Mouse (Mus musculus): ENCODE results near the gene Atp2b1. TPM values are rescaled to one million over a fixed set of nuclear protein-coding genes. Genes with fewer than 3 reads are reported as not detected.
"Not testable (repeated sequence)": the region's sequence is repeated elsewhere in the genome, so short reads cannot be mapped to it uniquely, and the experiment has no call there.

Atp2b1 gene
- polyA plus RNA-seq, 1 experiment from 2014 or later, result 202 TPM

DNA sequence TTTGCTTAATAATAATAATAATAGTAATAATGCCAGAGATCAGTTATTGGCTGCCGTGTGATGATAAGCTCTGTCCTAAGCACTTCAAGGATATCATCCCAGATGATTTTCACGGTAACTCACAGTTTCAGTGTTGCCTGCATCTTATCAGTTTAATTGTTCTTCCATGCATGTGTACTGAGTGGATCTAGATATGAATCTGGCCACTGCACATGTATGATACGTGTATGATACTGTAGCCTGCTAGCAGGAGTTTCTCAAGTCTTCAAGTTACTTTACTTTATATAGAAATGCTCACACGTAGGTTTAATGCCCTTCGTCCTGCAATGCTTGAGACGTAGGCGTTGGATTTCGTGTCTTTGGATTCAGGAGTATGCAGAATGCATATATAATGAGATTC, 65.7 kb downstream of the Atp2b1 start:
- Histone ChIP-seq H3K4me2 (ENCODE audit: low read depth, low read length) (no peak overlapping the region), H3K36me3 (ENCODE audit: control insufficient read depth, insufficient read depth, low read length) (0 out of 2 replicates have a peak, but pooled peaks cover 4% of the 10 kb centered on the region), H3K27ac (ENCODE audit: low read length) (no peak overlapping the region), H3K4me1 (replicated peaks; ENCODE audit: control insufficient read depth, insufficient read depth, low read length) (peaks cover 21% of the 10 kb centered on the region), H3K27me3 (ENCODE audit: control insufficient read depth, insufficient read depth, low read depth, low read length) (no peaks in the 10 kb centered on the region), H3K4me3 (ENCODE audit: low read length) (no peak overlapping the region), H3K9me3 (ENCODE audit: control insufficient read depth, low read length) (no peaks in the 10 kb centered on the region), H3K9ac (ENCODE audit: low read length) (no peak overlapping the region)
- WGBS, result 75% methylated on average over 8 of the region's 8 CpGs
- no peak for ATAC-seq (ENCODE audit: low read depth)

DNA sequence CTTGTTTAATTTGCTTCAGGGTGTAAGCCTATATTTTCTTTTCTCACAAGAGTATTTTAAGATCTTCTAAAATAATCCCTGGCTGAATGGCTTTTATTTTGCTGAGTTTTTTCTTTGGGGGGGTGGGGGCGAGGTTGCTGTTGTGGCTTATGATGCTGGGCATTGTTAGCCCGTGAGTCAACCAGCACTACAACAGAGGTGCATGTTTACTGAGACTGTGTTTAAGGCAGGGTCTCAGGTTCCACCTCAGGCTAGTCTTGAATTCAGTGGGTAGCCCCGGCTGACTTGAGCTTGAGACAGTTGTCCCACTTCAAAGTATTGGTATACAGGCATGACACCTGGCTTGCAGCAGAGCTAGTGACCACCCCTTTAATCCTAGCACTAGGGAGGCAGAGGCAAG, 77.8 kb downstream of the Atp2b1 start:
- Histone ChIP-seq H3K4me2 (ENCODE audit: low read depth, low read length) (no peak overlapping the region), H3K9ac (ENCODE audit: low read length) (no peak overlapping the region), H3K27ac (ENCODE audit: low read length) (no peak overlapping the region), H3K4me1 (replicated peaks; ENCODE audit: control insufficient read depth, insufficient read depth, low read length) (no peaks in the 10 kb centered on the region), H3K27me3 (ENCODE audit: control insufficient read depth, insufficient read depth, low read depth, low read length) (no peaks in the 10 kb centered on the region), H3K4me3 (ENCODE audit: low read length) (no peak overlapping the region), H3K9me3 (ENCODE audit: control insufficient read depth, low read length) (no peaks in the 10 kb centered on the region), H3K36me3 (ENCODE audit: control insufficient read depth, insufficient read depth, low read length) (peaks cover 37% of the 10 kb centered on the region)
- no peak for ATAC-seq (ENCODE audit: low read depth)
- 76% methylated on average over 3 of the region's 3 CpGs for WGBS

DNA sequence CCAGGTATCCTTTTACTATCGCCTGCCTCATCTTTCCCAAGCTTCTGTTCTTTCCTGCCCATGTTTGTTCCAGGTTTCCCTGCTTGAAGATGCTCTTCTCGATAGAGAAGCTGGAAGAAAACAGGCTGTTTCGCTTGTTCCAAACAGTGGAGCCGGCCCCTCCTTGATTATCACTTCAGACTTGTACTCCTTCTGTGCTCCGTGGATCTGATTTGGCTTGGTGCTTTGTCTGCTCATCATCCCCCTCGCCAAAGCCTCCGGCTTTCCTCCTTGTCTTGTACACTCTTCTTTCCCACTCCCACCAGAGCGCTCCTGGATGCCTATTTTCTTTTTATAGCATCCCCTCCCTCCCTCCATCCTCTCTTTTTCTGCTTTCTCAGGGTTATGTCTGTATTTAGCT, 79.0 kb downstream of the Atp2b1 start:
- Histone ChIP-seq H3K4me1 (replicated peaks; ENCODE audit: control insufficient read depth, insufficient read depth, low read length) (no peaks in the 10 kb centered on the region), H3K27ac (ENCODE audit: low read length) (no peak overlapping the region), H3K4me3 (ENCODE audit: low read length) (no peak overlapping the region), H3K9me3 (ENCODE audit: control insufficient read depth, low read length) (no peaks in the 10 kb centered on the region), H3K4me2 (ENCODE audit: low read depth, low read length) (no peak overlapping the region), H3K9ac (ENCODE audit: low read length) (no peak overlapping the region), H3K36me3 (ENCODE audit: control insufficient read depth, insufficient read depth, low read length) (peaks cover 35% of the 10 kb centered on the region), H3K27me3 (ENCODE audit: control insufficient read depth, insufficient read depth, low read depth, low read length) (no peaks in the 10 kb centered on the region)
- WGBS, result 90% methylated on average over 8 of the region's 8 CpGs
- ATAC-seq (ENCODE audit: low read depth), result no peak

DNA sequence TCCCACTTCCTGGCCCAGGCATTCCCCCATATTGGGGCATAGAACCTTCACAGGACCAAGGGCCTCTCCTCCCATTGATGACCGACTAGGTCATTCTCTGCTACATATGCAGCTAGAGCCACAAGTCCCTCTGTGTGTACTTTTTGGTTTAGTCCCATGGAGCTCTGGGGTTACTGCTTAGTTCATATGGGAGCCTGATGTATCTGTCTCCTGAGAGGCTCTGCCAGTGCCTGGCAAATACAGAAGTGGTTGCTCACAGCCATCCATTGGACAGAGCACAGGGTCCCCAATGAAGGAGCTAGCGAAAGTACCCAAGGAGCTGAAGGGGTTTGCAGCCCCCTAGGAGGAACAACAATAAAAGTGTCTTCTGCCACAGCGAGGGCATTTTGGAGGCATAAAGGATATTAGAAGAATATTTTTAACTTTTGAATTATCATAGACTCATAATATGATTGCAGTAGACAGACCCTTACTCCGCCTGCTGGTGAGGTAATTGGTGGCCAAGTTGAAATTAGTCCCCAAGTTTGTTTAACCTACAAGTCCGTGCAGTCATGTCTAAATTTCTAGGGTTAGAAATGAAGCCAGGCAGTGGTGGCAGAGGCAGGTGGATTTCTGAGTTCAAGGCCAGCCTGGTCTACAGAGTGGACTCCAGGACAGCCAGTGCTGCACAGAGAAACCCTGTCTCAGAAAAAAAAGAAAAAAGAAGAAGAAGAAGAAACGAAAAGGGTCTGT, 81.0 kb downstream of the Atp2b1 start:
- H3K36me3 ChIP-seq (ENCODE audit: control insufficient read depth, insufficient read depth, low read length), result peaks cover 36% of the 10 kb centered on the region
- H3K27me3 ChIP-seq (ENCODE audit: control insufficient read depth, insufficient read depth, low read depth, low read length); ATAC-seq (ENCODE audit: low read depth); H3K4me3 ChIP-seq (ENCODE audit: low read length); H3K9ac ChIP-seq (ENCODE audit: low read length); H3K4me1 ChIP-seq (replicated peaks; ENCODE audit: control insufficient read depth, insufficient read depth, low read length); H3K27ac ChIP-seq (ENCODE audit: low read length); H3K9me3 ChIP-seq (ENCODE audit: control insufficient read depth, low read length); H3K4me2 ChIP-seq (ENCODE audit: low read depth, low read length): not testable (repeated sequence)
- 86% methylated on average over 6 of the region's 6 CpGs for WGBS

DNA sequence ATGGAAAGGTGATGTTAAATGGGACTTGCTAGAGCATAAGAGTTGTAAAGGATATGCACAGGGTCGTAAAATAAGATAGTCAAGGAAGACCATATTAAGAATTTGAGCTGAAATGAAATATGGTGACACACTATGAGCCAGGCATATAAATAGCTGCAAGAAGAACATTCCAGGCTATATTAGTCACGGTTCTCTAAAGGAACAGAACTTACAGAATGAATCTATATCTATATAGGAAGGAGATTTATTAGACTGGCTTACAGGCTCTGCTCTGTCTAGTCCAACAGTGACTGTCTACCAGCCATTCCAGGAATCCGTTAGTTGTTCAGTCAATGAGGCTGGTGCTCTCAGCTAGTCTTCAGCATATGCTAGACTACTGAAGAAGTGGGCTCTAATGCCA, 90.7 kb downstream of the Atp2b1 start:
- Histone ChIP-seq H3K9ac (ENCODE audit: low read length) (no peak overlapping the region), H3K36me3 (ENCODE audit: control insufficient read depth, insufficient read depth, low read length) (peaks cover 48% of the 10 kb centered on the region), H3K4me3 (ENCODE audit: low read length) (no peak overlapping the region), H3K4me1 (replicated peaks; ENCODE audit: control insufficient read depth, insufficient read depth, low read length) (no peaks in the 10 kb centered on the region), H3K4me2 (ENCODE audit: low read depth, low read length) (no peak overlapping the region), H3K27ac (ENCODE audit: low read length) (no peak overlapping the region), H3K9me3 (ENCODE audit: control insufficient read depth, low read length) (no peaks in the 10 kb centered on the region), H3K27me3 (ENCODE audit: control insufficient read depth, insufficient read depth, low read depth, low read length) (no peaks in the 10 kb centered on the region)
- ATAC-seq (ENCODE audit: low read depth), result no peak
- WGBS, result 93% methylated on average over 3 of the region's 3 CpGs

DNA sequence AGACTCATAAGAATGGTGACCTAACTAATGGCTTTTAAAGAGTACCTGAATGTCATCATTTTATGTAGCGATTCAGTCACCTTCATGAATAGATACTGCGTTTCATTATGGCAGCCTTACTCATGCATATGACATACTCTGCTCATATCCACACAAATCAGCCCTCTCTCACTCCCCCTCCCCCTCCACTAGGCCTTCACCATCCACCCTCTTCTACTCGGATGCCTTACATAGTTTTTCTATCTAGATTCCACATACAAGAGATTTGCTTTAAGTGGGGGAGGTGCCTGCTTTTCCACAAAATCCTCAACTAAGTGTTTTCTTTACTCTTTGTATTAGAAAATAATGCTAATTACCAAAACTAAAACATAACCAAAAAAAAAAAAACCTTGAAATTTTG, 96.9 kb downstream of the Atp2b1 start:
- no peak overlapping the region for H3K27ac ChIP-seq (ENCODE audit: low read length)
- no peak overlapping the region for H3K4me2 ChIP-seq (ENCODE audit: low read depth, low read length)
- WGBS, result 44% methylated on average over 3 of the region's 3 CpGs
- H3K4me3 ChIP-seq (ENCODE audit: low read length), result no peak overlapping the region
- H3K9me3 ChIP-seq (ENCODE audit: control insufficient read depth, low read length), result no peaks in the 10 kb centered on the region
- H3K9ac ChIP-seq (ENCODE audit: low read length), result no peak overlapping the region
- peak; percentile 57 for ATAC-seq (ENCODE audit: low read depth)
- H3K27me3 ChIP-seq (ENCODE audit: control insufficient read depth, insufficient read depth, low read depth, low read length), result no peaks in the 10 kb centered on the region
- peaks cover 31% of the 10 kb centered on the region for H3K36me3 ChIP-seq (ENCODE audit: control insufficient read depth, insufficient read depth, low read length)
- no peaks in the 10 kb centered on the region for H3K4me1 ChIP-seq (replicated peaks; ENCODE audit: control insufficient read depth, insufficient read depth, low read length)

DNA sequence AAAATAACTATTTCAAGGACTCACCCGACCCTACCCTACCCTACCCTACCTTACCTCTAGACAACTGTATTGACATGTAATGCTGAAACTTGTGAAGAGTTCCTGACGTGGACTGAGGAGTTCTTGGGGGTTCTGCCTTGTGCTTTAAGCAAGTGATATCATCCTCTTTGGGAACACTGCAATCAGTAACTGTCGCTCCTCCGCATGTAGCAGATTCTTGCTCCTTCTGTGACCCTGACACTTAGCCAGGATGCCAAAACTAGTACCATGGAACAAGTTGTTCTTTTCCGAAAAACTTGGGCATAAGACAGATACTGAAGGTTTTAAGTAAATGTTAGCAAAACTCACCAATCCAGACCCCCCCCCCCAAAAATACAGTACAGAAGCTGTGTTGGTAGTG, 97.9 kb downstream of the Atp2b1 start:
- Histone ChIP-seq H3K27ac (ENCODE audit: low read length) (no peak overlapping the region; the same call in 1 of the 2 replicates), H3K27me3 (ENCODE audit: control insufficient read depth, insufficient read depth, low read depth, low read length) (no peaks in the 10 kb centered on the region), H3K4me2 (ENCODE audit: low read depth, low read length) (no peak overlapping the region), H3K9ac (ENCODE audit: low read length) (no peak overlapping the region), H3K4me3 (ENCODE audit: low read length) (no peak overlapping the region), H3K36me3 (ENCODE audit: control insufficient read depth, insufficient read depth, low read length) (peaks cover 31% of the 10 kb centered on the region), H3K4me1 (replicated peaks; ENCODE audit: control insufficient read depth, insufficient read depth, low read length) (no peaks in the 10 kb centered on the region), H3K9me3 (ENCODE audit: control insufficient read depth, low read length) (no peaks in the 10 kb centered on the region)
- no peak for ATAC-seq (ENCODE audit: low read depth)
- WGBS, result 66% methylated on average over 5 of the region's 5 CpGs

DNA sequence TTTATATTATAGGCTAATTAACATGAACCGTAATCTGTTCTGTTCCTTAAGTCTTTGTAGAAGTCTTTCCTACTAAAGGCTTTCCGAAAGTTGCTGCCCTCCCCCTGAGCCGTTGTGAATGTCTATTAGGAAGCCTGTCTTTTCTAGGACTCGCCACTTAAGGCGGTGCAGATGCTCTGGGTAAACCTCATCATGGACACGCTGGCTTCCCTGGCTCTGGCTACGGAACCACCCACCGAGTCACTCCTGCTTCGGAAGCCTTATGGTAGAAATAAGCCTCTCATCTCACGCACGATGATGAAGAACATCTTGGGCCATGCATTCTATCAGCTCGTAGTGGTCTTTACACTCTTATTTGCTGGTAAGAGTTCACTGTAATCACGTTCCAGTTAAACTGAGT, 100.5 kb downstream of the Atp2b1 start:
- no peaks in the 10 kb centered on the region for H3K4me1 ChIP-seq (replicated peaks; ENCODE audit: control insufficient read depth, insufficient read depth, low read length)
- WGBS, result 95% methylated on average over 13 of the region's 13 CpGs
- H3K27me3 ChIP-seq (ENCODE audit: control insufficient read depth, insufficient read depth, low read depth, low read length), result no peaks in the 10 kb centered on the region
- H3K9me3 ChIP-seq (ENCODE audit: control insufficient read depth, low read length), result no peaks in the 10 kb centered on the region
- no peak overlapping the region for H3K9ac ChIP-seq (ENCODE audit: low read length)
- H3K27ac ChIP-seq (ENCODE audit: low read length), result no peak overlapping the region
- no peak overlapping the region for H3K4me2 ChIP-seq (ENCODE audit: low read depth, low read length)
- no peak for ATAC-seq (ENCODE audit: low read depth)
- peaks cover 39% of the 10 kb centered on the region for H3K36me3 ChIP-seq (ENCODE audit: control insufficient read depth, insufficient read depth, low read length)
- no peak overlapping the region for H3K4me3 ChIP-seq (ENCODE audit: low read length)

DNA sequence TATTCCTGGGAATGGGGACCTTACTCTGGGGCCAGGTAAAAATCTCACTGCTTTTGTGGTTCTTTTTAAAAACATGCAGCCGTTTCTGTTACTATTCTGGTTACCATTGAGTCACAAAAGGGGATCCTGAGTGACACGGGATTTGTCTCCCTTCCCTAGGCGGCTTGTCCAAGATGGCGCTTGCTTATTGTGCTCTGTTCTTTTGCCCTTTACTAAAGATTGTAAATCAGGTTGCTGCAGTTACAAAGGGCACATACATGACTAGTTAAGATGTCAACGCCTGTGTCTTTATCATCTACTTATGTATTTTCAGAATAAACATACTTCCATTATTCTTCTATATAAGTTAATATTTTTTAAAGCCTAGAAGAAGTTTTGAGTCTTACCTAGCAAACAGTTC, 102.8 kb downstream of the Atp2b1 start:
- Histone ChIP-seq H3K9me3 (ENCODE audit: control insufficient read depth, low read length) (no peaks in the 10 kb centered on the region), H3K27me3 (ENCODE audit: control insufficient read depth, insufficient read depth, low read depth, low read length) (no peaks in the 10 kb centered on the region), H3K4me3 (ENCODE audit: low read length) (no peak overlapping the region), H3K27ac (ENCODE audit: low read length) (no peak overlapping the region), H3K4me2 (ENCODE audit: low read depth, low read length) (no peak overlapping the region), H3K36me3 (ENCODE audit: control insufficient read depth, insufficient read depth, low read length) (peaks cover 35% of the 10 kb centered on the region), H3K9ac (ENCODE audit: low read length) (no peak overlapping the region), H3K4me1 (replicated peaks; ENCODE audit: control insufficient read depth, insufficient read depth, low read length) (no peaks in the 10 kb centered on the region)
- WGBS, result 86% methylated on average over 5 of the region's 5 CpGs
- no peak for ATAC-seq (ENCODE audit: low read depth)

DNA sequence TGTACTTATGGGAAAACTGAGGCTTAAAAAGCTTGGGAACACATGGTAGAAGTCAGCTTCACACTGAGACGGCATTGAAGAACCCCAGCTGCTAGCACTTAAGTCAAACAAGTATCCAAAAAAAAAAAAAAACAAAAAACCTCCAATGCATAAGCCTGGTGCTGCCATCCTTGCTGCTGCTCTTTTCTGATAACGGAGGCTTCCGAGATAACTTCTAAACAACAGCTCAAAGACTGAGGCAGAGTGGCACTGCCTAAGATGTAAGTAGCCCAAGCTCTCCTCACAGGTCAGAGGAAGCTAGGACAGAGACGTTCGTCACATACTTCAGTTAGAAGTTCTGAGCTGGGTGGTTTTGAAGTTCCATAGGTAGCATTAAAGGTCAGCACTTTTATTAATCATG, 113.3 kb downstream of the Atp2b1 start:
- Histone ChIP-seq H3K4me1 (replicated peaks; ENCODE audit: control insufficient read depth, insufficient read depth, low read length) (no peaks in the 10 kb centered on the region), H3K4me3 (ENCODE audit: low read length) (no peak overlapping the region), H3K27me3 (ENCODE audit: control insufficient read depth, insufficient read depth, low read depth, low read length) (no peaks in the 10 kb centered on the region), H3K9ac (ENCODE audit: low read length) (no peak overlapping the region), H3K27ac (ENCODE audit: low read length) (no peak overlapping the region), H3K36me3 (ENCODE audit: control insufficient read depth, insufficient read depth, low read length) (peaks cover 13% of the 10 kb centered on the region), H3K4me2 (ENCODE audit: low read depth, low read length) (no peak overlapping the region), H3K9me3 (ENCODE audit: control insufficient read depth, low read length) (no peaks in the 10 kb centered on the region)
- no peak for ATAC-seq (ENCODE audit: low read depth)
- whole genome bisulfite sequencing, result 55% methylated on average over 5 of the region's 5 CpGs

Data from lung, embryonic 16.5 days (tissue).